Mouse (Mus musculus): Measurements from ENCODE around the gene Fyn. TPM values are rescaled to one million over a fixed set of nuclear protein-coding genes. Genes with fewer than 3 reads are reported as not detected.
A peak's percentile ranks its signal among the peaks of the same experiment; 100 is the strongest.

Gene Fyn
- total RNA-seq, 2 experiments from 2014 or later = 176 to 188 TPM

DNA sequence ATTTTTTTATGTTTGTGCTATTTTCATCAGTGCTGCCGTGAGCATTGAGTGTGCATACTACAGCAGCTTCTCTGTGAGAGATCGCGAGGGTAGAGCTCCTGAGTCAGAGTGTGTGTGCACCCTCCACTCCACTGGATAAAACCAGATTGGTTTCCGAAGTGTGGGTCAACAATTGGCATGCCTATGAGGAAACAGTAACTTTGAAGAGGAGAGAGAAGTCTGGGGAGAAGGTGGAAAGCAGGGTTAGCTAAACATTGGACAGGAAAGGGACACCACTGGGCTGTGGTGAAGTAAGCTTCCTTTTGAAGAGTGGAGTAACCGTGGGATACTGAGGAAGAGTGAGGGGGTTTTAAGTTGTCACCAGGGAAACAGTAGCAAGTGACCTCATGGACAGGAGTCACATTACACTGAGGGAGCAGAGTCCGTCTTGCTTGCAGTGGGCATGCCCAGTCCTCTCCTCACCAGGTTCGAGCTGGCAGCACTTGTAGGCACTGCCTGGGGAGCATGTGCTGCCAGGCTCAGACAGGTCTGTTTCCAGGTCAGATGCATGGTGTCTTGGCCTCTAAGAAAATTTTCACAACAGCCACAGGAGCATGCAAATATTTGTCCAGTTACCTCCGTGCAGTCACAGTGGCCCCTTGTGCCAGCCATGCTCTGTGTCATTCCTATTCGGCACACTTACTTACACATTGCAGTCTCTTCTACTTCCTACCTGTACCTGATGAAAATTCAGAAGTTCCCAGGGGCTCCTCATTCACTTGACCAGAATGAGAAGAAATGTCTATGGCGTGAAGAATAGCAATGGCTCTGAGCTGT is 37.5 kb downstream of the Fyn start:
- DNase-seq (ENCODE audit: extremely low spot score in 1 of 2, low spot score in 2 of 2) = no peak
- intact Hi-C loops (cut with DNase I) = no loop called here

DNA sequence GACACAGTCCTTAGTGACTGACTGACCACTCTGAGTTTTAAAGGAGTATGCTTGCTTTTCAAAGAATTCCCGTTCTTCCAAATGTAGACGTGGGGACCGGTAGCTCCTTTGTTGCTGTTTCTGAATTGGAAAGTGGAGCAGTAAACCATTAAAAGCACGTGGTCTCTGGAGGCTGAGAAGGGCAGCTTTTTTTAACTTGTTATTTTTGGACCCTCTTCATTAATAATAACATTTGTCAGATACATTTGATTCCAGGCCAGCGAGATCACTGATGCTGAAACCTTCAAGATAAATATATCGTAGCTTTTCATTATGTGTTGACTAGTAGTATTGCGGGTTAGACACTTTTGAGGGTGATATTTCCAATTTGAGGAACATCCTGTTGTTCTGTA is 38.1 kb downstream of the Fyn start:
- intact Hi-C loops (cut with DNase I) = no loop called here
- DNase-seq (ENCODE audit: extremely low spot score in 1 of 2, low spot score in 2 of 2) = no peak

DNA sequence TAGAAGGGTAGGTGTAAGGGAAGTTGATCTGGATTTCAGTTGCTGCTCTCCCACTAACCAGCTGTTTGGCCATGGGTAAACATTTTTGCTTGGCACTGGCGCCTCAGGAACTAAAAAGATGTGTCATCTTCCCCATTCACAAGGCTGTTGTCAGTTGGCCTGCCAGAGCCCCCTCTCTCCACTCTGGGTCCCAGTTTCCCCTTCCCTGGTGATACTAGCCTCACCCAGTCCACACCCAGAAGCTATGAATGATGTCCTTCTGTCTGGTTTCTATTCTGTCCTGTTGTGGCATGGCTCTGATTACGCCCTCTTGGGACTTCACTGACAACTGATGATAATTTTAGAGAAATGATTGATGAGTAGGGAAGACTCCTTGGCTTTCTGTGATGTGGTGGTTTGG is 38.9 kb downstream of the Fyn start:
- DNase-seq (ENCODE audit: extremely low spot score in 1 of 2, low spot score in 2 of 2) = no peak
- intact Hi-C loops (cut with DNase I) = no loop called here

DNA sequence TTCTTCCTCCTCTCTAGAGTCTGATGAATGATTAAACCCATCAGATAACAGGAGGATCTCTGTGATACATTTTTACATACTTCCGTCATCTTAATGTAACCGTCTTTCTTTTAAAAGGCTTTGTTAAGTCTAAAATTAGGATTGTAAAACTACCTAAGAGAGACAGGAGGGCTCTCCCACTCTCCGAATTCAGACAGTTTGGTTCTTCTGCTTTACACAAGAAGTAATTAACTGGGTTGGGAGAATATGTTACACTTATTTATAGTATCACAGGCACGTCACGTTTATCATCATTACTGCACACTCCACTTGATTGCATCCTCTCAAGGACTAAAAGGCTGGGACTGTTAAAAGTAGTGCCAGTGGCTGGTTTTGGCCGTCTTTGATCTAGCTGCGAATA is 40.9 kb downstream of the Fyn start:
- no peak for DNase-seq (ENCODE audit: extremely low spot score in 1 of 2, low spot score in 2 of 2)
- intact Hi-C loops (cut with DNase I) = no loop called here

DNA sequence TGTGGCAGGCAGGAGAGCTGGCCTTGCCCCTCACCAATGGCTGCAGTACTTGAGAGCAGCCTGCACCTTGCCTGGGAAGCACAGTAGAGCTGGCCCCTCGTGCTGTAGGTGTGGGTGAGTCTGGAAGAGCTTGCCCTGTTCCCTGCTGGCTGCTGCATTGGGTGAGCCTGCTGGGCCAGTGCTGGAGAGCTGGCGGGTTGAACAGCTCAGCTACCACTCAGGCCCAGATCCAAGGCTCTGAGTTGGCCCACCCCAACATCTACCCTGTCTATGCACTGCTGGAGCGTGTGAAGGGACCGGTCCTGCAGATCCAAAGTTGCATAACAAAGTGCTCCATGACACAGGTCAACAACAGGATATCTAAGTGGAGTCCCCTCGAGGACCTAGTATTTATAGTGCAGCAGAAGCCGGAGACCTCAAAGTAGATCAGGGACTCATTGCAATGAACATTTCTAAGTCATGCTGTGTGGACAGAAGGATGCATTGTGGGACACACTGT is 41.5 kb downstream of the Fyn start:
- intact Hi-C loops (cut with DNase I) = no loop called here
- no peak for DNase-seq (ENCODE audit: extremely low spot score in 1 of 2, low spot score in 2 of 2)

DNA sequence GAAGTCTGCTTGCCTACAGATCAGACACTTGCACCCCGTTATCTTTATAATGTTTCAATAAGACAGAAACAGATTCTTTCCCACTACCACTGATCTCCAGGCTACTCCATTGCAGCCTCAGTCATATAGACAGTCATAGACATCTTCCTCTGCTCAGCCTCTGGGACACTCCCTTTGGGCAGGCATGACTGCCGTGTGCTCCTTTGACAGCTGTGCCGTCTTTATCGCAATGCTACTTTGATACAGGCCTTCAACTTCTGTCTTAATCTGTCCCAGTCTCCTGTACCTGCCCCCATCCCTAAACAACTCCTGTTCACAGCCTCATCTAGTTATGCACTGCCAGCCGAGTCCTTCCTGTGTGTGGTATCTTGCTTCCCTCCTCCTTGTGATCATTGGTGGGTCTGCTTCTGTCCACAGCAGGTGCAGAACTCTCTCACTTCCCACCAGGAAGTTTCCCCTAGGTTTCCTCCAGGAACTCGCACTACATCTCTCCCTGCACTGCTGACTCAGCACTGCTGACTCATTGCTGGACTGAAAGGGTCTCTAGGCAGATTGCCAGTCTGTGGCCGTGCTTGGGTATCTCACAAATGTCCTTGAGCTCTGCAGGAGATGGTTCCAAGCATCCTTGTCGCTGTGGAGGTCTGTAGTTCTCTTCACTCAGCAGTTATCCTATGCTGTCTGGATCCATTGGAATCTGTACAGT is 43.4 kb downstream of the Fyn start:
- DNase-seq (ENCODE audit: extremely low spot score in 1 of 2, low spot score in 2 of 2) = no peak
- intact Hi-C loops (cut with DNase I) = no loop called here

DNA sequence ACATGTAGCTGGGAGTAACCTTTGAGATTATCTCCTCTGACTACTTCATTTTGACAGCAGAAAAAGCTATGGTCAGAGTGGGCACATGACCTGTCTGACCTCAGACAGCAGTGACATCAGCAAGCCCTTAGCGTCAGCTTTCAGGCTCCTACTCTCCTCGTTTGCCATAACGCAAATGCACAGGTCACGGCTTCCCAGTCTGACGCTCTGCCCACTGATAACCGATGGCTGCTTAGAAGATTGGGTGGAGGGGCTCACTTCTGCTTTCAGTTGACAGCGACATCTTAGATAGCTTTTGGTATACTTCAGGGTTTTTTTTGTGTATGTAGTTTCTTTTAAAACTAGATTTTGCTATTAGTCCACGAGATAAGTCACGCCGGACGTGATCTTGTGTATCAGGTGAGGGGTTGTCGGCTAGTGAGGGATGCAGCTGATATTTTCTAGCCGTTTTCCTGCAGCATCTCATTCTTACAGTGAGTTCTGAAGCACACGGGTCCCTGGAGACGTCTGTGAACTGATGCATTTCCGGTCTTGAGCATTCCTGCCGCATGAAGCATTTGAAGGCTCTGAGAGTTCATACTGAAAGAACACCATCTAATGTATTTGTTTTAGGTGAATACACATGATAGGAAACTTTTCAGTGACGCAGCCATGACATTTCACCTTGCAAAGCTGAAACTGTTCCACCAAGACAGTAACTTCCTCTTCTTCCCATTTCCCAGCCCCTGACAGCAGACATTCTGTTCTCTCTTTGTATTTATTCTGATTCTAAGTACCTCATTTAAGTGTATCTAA is 44.4 kb downstream of the Fyn start:
- no peak for DNase-seq (ENCODE audit: extremely low spot score in 1 of 2, low spot score in 2 of 2)
- intact Hi-C loops (cut with DNase I) = no loop called here

DNA sequence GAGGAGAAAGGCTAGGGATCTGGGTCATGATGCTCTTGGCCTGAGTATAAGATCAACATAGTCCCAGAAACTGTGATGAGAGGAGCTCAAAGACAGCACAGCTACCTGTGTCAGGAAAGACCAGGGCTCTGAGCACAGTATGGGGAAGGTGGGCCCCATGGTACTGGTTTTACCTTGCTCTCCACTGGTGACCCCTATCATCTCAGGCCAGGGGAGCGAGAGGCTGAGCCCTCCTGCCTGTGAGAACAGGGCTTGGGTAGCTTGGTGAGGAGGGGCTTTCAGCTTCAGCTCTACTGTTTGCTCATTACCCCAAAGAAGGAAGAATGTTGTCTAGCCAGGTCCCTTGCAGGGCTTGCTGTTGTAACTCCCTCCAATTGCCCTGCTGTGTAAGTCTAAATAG is 45.4 kb downstream of the Fyn start:
- intact Hi-C loops (cut with DNase I) = no loop called here

DNA sequence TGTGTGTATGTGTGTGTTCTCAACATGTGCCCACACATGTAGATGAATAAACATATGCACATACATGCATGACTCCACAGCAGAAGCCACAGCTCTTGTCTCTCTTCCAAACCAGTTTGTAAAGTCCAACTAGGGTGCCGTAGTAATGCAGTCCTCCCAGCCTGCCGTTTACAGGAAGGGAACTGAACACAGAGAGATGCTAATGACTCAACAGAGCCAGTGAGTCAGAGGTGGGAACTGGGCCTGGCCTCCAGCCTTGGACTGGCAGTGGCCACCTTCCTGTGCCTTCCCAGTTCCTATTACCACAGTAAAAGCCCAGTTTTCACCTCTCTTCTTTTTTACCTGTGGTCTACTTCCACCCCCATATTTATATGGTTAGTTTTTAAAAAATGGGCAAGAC is 46.9 kb downstream of the Fyn start:
- no peak for DNase-seq (ENCODE audit: extremely low spot score in 1 of 2, low spot score in 2 of 2)
- intact Hi-C loops (cut with DNase I) = no loop called here

More for the DNA sequence above, 45.4 kb downstream of the Fyn start:
- DNase-seq (ENCODE audit: extremely low spot score in 1 of 2, low spot score in 2 of 2) = no peak

DNA sequence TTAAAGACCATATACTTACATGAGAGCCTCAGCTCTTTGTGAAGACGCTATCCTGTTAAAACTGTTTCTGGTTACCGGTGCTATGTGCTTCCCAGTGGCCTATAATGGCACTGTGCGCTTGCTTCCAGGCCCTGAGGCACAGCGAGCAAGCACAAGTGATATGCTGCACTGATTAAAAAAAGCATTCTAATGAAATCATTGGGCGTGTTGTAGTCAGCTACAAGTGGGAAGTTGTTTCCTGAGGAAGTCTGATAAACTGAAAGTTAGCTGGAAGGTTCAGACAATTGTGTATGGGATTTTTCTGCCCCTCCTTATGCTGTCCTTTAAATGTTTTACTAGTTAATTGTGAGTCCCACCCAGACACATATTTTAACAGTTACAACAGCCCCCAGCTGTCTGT is 49.0 kb downstream of the Fyn start:
- intact Hi-C loops (cut with DNase I) = no loop called here
- no peak for DNase-seq (ENCODE audit: extremely low spot score in 1 of 2, low spot score in 2 of 2)

DNA sequence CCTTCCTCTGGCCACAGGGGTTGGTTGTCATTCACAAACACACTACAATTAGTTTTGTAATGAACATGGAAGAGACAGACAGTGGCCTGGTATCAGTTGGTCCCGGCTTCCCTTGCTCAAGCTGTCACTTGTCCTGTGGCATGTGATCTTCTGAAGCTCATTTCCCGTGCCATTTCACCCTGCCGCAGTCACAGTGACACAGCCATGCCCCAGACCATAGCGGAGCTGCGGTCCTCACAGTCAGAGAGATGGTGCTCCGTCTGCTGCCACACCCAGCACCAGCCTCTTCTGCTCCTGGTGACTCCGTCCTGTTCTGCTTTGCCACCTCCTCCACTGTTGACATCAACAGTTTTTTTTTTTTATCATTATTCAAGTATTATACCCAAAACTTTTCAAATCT is 49.7 kb downstream of the Fyn start:
- intact Hi-C loops (cut with DNase I) = no loop called here

DNA sequence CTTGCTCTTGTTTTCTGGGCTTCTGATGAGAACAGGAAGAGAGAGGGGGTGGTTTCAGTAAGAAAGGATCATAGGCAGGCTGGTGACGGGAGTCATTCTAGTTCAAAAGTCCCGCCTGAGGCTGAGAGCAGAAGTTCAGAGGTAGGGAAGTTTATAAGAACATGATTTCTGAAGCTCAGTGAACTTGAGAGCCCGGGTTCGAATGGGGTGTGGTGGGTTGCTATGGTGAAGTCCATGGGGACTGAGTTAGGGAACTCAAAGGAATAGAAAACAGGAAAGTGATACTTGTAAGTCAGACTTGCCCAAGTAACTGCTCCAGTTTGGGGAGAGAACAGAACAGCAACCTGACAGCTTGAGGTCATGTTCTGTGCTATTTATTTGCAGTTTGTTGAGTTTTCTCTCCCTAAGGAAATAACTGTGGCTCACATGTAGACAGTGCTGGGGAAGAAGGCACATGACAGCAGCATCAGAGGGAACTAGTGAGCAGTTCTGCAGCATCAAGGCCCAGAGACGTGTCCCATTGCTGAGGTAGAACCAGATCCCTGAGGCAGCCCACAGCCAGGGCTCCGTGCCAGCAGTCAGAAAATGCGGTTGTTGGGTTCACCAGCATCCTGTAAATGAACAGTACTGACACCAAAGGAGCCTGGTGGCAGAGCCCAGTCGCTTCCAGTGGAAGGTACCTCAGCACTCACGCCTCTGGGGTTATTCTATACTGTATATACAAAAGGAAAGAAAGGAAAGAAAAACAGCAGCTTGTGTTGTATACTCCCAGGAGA is 52.4 kb downstream of the Fyn start:
- intact Hi-C loops (cut with DNase I) = no loop called here
- DNase-seq (ENCODE audit: extremely low spot score in 1 of 2, low spot score in 2 of 2) = peak in 1 of 2 experiments; percentile 52

More for the DNA sequence above, 49.7 kb downstream of the Fyn start:
- no peak for DNase-seq (ENCODE audit: extremely low spot score in 1 of 2, low spot score in 2 of 2)

DNA sequence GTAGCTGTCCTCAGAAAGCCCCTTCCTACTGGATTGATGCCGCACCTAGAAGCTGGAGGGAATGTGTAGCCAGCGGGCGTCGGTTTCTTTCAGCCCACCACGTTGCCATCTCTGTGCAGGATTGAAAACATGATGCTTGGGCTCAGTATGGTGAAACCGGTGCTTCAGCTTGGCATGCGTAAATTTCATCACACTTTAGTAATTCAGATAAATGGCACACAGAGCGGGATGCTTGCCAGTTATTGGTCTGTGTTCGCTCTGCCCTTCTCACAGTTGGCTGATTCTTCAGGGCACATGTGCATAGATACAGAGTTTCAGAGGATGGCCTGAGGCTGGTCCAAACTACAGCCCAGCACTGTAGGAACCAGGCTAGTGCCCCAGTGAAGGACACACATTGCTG is 53.1 kb downstream of the Fyn start:
- no peak for DNase-seq (ENCODE audit: extremely low spot score in 1 of 2, low spot score in 2 of 2)
- intact Hi-C loops (cut with DNase I) = no loop called here

DNA sequence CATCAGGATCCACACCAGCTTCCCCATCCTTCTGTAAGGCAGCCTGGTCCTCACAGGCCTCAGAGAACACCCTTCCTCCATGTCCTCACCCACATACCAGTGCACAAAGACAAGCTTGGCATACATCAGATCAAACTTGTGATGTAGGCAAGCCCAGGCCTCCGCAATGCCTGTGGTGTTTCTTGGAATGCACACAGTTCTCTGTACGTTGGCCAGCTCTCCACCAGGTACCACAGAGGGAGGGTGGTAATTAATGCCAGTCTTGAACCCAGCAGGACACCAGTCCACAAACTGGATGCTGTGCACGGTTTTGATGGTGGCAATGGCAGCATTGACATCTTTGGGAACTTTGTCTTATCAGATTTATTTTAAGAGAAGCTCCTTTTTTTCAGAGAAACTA is 56.0 kb downstream of the Fyn start:
- DNase-seq (ENCODE audit: extremely low spot score in 1 of 2, low spot score in 2 of 2) = no peak
- intact Hi-C loops (cut with DNase I) = no loop called here

DNA sequence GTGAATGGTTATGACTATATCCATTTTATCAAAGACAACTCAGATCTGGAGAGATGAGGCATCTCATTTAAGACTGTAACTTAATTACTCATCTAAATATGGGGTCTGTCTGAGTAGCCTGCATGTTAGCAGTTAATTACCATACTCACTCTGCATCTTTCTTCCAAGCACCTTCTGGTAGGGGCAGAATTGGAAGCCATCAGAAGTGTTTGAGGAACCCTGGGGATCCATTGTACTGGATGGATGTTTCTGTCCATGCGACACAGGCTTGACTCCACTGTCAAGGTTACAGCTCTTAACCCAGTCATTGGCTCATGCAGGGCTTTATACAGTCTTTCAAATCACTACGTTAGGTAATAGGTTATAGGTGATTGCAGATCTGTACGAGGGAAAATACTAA is 57.4 kb downstream of the Fyn start:
- no peak for DNase-seq (ENCODE audit: extremely low spot score in 1 of 2, low spot score in 2 of 2)
- intact Hi-C loops (cut with DNase I) = no loop called here

DNA sequence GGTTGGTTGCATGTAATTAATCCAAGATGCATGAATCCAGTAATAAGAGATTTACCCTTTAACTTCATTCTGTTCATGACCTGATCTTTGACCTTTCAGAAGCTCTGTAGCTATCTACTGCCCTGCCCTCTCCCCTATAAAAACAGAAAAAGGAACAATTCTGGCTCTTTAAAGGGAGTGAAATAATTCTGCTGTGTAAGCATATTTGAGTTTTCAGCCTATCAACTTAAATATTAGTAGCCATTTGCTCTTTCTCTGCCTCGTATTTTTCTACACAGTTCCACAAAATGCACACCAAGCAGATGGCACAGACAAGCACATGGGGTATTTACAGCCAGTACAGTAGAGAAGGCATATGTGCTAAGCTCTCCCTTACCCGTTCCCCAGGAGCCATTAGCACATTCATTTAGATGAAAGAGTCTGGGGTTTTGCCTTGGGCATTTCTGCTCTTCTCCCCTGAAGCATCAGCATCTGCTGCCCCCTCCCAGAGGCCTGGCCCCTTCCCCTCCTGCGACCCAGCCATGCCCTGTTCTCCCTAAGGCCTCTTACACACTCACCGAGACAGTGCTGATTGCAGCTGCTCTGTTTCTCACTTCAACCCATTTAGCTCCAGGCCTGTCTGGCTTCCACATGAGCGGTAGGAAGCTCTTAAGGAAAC is 58.3 kb downstream of the Fyn start:
- no peak for DNase-seq (ENCODE audit: extremely low spot score in 1 of 2, low spot score in 2 of 2)
- intact Hi-C loops (cut with DNase I) = no loop called here

DNA sequence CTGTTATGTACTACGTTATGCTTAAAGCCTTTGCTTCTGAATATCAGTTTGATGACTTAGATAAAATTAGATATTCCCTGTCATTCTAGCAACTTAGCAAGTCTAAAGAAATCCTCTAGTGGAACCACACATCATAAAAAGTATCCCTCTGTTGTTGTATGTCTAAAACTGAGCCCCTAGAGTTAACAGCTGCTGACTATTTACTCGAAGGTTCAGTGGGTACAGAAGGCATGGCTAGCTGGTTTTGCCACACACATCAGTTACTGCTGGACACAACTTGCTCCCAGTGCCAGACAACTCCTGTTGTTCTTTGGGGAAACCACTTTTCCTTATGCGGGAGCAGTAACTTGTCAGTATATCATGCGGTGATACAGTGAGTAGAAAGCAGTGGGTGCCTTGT is 61.0 kb downstream of the Fyn start:
- DNase-seq (ENCODE audit: extremely low spot score in 1 of 2, low spot score in 2 of 2) = no peak
- intact Hi-C loops (cut with DNase I) = no loop called here

DNA sequence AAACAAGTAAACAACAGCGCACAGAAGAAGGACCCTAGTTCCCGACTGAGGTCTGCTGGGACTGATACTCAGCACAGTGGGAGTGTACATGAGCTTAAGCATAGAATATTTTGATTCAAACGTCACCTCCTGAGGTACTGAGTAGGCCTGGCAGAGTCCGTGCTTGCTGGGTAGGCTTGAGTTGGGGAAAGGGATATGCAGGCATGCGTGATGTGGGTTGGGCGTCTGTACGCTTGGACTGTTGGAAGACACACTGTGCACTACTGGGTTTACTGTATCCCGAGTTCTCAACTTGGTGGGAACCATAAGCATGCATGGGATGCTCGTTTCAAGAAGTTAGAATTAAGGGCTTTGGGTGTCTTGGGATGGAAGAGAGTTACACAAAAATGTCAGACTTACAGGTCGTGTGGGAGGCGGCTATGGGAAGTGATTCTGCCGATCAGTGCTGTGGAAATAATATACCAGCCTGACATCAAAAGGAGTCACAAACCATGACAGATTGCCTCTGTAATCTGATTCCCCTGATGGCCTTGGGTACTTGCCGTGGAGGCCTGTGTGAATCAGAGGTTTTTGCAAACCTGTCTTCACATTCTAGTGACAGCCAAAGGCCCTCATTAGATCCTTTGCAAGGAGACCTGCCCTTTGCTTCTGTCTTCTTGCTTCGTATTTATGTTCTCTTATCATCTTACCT is 61.6 kb downstream of the Fyn start:
- no peak for DNase-seq (ENCODE audit: extremely low spot score in 1 of 2, low spot score in 2 of 2)
- intact Hi-C loops (cut with DNase I) = no loop called here

Measured in left cerebral cortex, postnatal 10 days (tissue).